Mouse (Mus musculus): ENCODE measurements at regions not wholly inside any gene's neighbourhood (a gene's known extent, or its start where the extent isn't known, plus 50 kb on each side); places are given as distances from the start of the nearest gene placed in this dataset.

- Histone ChIP-seq H3K4me3 (ENCODE audit: low read depth, low read length) (no peak overlapping the region), H3K36me3 (ENCODE audit: control insufficient read depth, insufficient read depth, low read length) (no peaks in the 10 kb centered on the region), H3K9me3 (ENCODE audit: control insufficient read depth, low read depth, low read length) (no peaks in the 10 kb centered on the region), H3K27me3 (ENCODE audit: control insufficient read depth, insufficient read depth, low read length) (no peaks in the 10 kb centered on the region), H3K9ac (replicated peaks; ENCODE audit: low read depth, low read length) (no peak overlapping the region), H3K4me1 (ENCODE audit: control insufficient read depth, insufficient read depth, low read length) (no peaks in the 10 kb centered on the region), H3K27ac (ENCODE audit: low read length) (no peak overlapping the region), H3K4me2 (replicated peaks; ENCODE audit: low read depth, low read length) (no peak overlapping the region)
- ATAC-seq (ENCODE audit: insufficient number of reproducible peaks, insufficient read depth, low FRiP score, low read depth): no peak
- WGBS: 85% methylated on average over 3 of the region's 3 CpGs
Measured at GRCm38 (mm10) chr2:101242983-101243382, 381.5 kb upstream of the Rag2 start.

GRCm38 (mm10) chr2:101247133-101247532, 377.4 kb upstream of the Rag2 start:
- 71% methylated on average over 2 of the region's 2 CpGs for WGBS
- Histone ChIP-seq H3K4me1 (ENCODE audit: control insufficient read depth, insufficient read depth, low read length) (no peaks in the 10 kb centered on the region), H3K27ac (ENCODE audit: low read length) (no peak overlapping the region), H3K4me2 (replicated peaks; ENCODE audit: low read depth, low read length) (no peak overlapping the region), H3K36me3 (ENCODE audit: control insufficient read depth, insufficient read depth, low read length) (no peaks in the 10 kb centered on the region), H3K9me3 (ENCODE audit: control insufficient read depth, low read depth, low read length) (no peaks in the 10 kb centered on the region), H3K27me3 (ENCODE audit: control insufficient read depth, insufficient read depth, low read length) (no peaks in the 10 kb centered on the region), H3K4me3 (ENCODE audit: low read depth, low read length) (no peak overlapping the region), H3K9ac (replicated peaks; ENCODE audit: low read depth, low read length) (no peak overlapping the region)
- ATAC-seq (ENCODE audit: insufficient number of reproducible peaks, insufficient read depth, low FRiP score, low read depth): no peak

- Histone ChIP-seq H3K4me2 (replicated peaks; ENCODE audit: low read depth, low read length) (no peak overlapping the region), H3K9me3 (ENCODE audit: control insufficient read depth, low read depth, low read length) (no peaks in the 10 kb centered on the region), H3K4me1 (ENCODE audit: control insufficient read depth, insufficient read depth, low read length) (no peaks in the 10 kb centered on the region), H3K9ac (replicated peaks; ENCODE audit: low read depth, low read length) (no peak overlapping the region), H3K36me3 (ENCODE audit: control insufficient read depth, insufficient read depth, low read length) (no peaks in the 10 kb centered on the region), H3K27ac (ENCODE audit: low read length) (no peak overlapping the region), H3K4me3 (ENCODE audit: low read depth, low read length) (no peak overlapping the region), H3K27me3 (ENCODE audit: control insufficient read depth, insufficient read depth, low read length) (no peaks in the 10 kb centered on the region)
- no peak for ATAC-seq (ENCODE audit: insufficient number of reproducible peaks, insufficient read depth, low FRiP score, low read depth)
- 85% methylated on average over 3 of the region's 3 CpGs for WGBS
Measured at GRCm38 (mm10) chr2:101252228-101252627, 372.3 kb upstream of the Rag2 start.

- H3K27me3 ChIP-seq (ENCODE audit: control insufficient read depth, insufficient read depth, low read length): no peaks in the 10 kb centered on the region
- no peak for ATAC-seq (ENCODE audit: insufficient number of reproducible peaks, insufficient read depth, low FRiP score, low read depth)
- no peak overlapping the region for H3K4me3 ChIP-seq (ENCODE audit: low read depth, low read length)
- H3K9me3 ChIP-seq (ENCODE audit: control insufficient read depth, low read depth, low read length): no peaks in the 10 kb centered on the region
- no peak overlapping the region for H3K27ac ChIP-seq (ENCODE audit: low read length)
- no peaks in the 10 kb centered on the region for H3K36me3 ChIP-seq (ENCODE audit: control insufficient read depth, insufficient read depth, low read length)
- H3K9ac ChIP-seq (replicated peaks; ENCODE audit: low read depth, low read length): no peak overlapping the region
- WGBS: 59% methylated on average over 3 of the region's 3 CpGs
- H3K4me1 ChIP-seq (ENCODE audit: control insufficient read depth, insufficient read depth, low read length): no peaks in the 10 kb centered on the region
- no peak overlapping the region for H3K4me2 ChIP-seq (replicated peaks; ENCODE audit: low read depth, low read length)
Measured at GRCm38 (mm10) chr2:101256464-101256863, 368.1 kb upstream of the Rag2 start.

GRCm38 (mm10) chr2:101263934-101264333, 360.6 kb upstream of the Rag2 start:
- Histone ChIP-seq H3K9ac (replicated peaks; ENCODE audit: low read depth, low read length) (no peak overlapping the region), H3K36me3 (ENCODE audit: control insufficient read depth, insufficient read depth, low read length) (no peaks in the 10 kb centered on the region), H3K4me1 (ENCODE audit: control insufficient read depth, insufficient read depth, low read length) (no peaks in the 10 kb centered on the region), H3K27ac (ENCODE audit: low read length) (no peak overlapping the region), H3K4me2 (replicated peaks; ENCODE audit: low read depth, low read length) (no peak overlapping the region), H3K4me3 (ENCODE audit: low read depth, low read length) (no peak overlapping the region), H3K27me3 (ENCODE audit: control insufficient read depth, insufficient read depth, low read length) (no peaks in the 10 kb centered on the region), H3K9me3 (ENCODE audit: control insufficient read depth, low read depth, low read length) (no peaks in the 10 kb centered on the region)
- ATAC-seq (ENCODE audit: insufficient number of reproducible peaks, insufficient read depth, low FRiP score, low read depth): no peak
- 75% methylated on average over 4 of the region's 4 CpGs for WGBS

- Histone ChIP-seq H3K4me1 (ENCODE audit: control insufficient read depth, insufficient read depth, low read length) (no peaks in the 10 kb centered on the region), H3K4me2 (replicated peaks; ENCODE audit: low read depth, low read length) (no peak overlapping the region), H3K36me3 (ENCODE audit: control insufficient read depth, insufficient read depth, low read length) (no peaks in the 10 kb centered on the region), H3K9ac (replicated peaks; ENCODE audit: low read depth, low read length) (no peak overlapping the region), H3K27me3 (ENCODE audit: control insufficient read depth, insufficient read depth, low read length) (no peaks in the 10 kb centered on the region), H3K9me3 (ENCODE audit: control insufficient read depth, low read depth, low read length) (no peaks in the 10 kb centered on the region), H3K27ac (ENCODE audit: low read length) (no peak overlapping the region), H3K4me3 (ENCODE audit: low read depth, low read length) (no peak overlapping the region)
- ATAC-seq (ENCODE audit: insufficient number of reproducible peaks, insufficient read depth, low FRiP score, low read depth): 0 out of 2 replicates have a peak, but pooled peaks have one; percentile 10
- 45% methylated on average over 2 of the region's 2 CpGs for WGBS
Measured at GRCm38 (mm10) chr2:101266685-101267374, 357.7 kb upstream of the Rag2 start.

- Histone ChIP-seq H3K9me3 (ENCODE audit: control insufficient read depth, low read depth, low read length) (no peaks in the 10 kb centered on the region), H3K27me3 (ENCODE audit: control insufficient read depth, insufficient read depth, low read length) (no peaks in the 10 kb centered on the region)
Measured at GRCm38 (mm10) chr2:101274045-101274664, 350.4 kb upstream of the Rag2 start.

GRCm38 (mm10) chr2:101284886-101285285, 339.6 kb upstream of the Rag2 start:
- Histone ChIP-seq H3K9me3 (ENCODE audit: control insufficient read depth, low read depth, low read length) (no peaks in the 10 kb centered on the region), H3K36me3 (ENCODE audit: control insufficient read depth, insufficient read depth, low read length) (no peaks in the 10 kb centered on the region), H3K4me2 (replicated peaks; ENCODE audit: low read depth, low read length) (no peak overlapping the region), H3K27ac (ENCODE audit: low read length) (no peak overlapping the region), H3K9ac (replicated peaks; ENCODE audit: low read depth, low read length) (no peak overlapping the region), H3K4me3 (ENCODE audit: low read depth, low read length) (no peak overlapping the region), H3K27me3 (ENCODE audit: control insufficient read depth, insufficient read depth, low read length) (no peaks in the 10 kb centered on the region), H3K4me1 (ENCODE audit: control insufficient read depth, insufficient read depth, low read length) (no peaks in the 10 kb centered on the region)
- ATAC-seq (ENCODE audit: insufficient number of reproducible peaks, insufficient read depth, low FRiP score, low read depth): no peak

More at GRCm38 (mm10) chr2:101274045-101274664, 350.4 kb upstream of the Rag2 start:
- 28% methylated on average over 3 of the region's 3 CpGs for whole genome bisulfite sequencing
- Histone ChIP-seq H3K4me2 (replicated peaks; ENCODE audit: low read depth, low read length) (no peak overlapping the region), H3K4me3 (ENCODE audit: low read depth, low read length) (no peak overlapping the region), H3K27ac (ENCODE audit: low read length) (no peak overlapping the region), H3K9ac (replicated peaks; ENCODE audit: low read depth, low read length) (no peak overlapping the region), H3K36me3 (ENCODE audit: control insufficient read depth, insufficient read depth, low read length) (no peaks in the 10 kb centered on the region), H3K4me1 (ENCODE audit: control insufficient read depth, insufficient read depth, low read length) (no peaks in the 10 kb centered on the region)
- no peak for ATAC-seq (ENCODE audit: insufficient number of reproducible peaks, insufficient read depth, low FRiP score, low read depth)

GRCm38 (mm10) chr2:101288119-101288518, 336.4 kb upstream of the Rag2 start:
- ATAC-seq (ENCODE audit: insufficient number of reproducible peaks, insufficient read depth, low FRiP score, low read depth): no peak
- Histone ChIP-seq H3K4me3 (ENCODE audit: low read depth, low read length) (no peak overlapping the region), H3K9me3 (ENCODE audit: control insufficient read depth, low read depth, low read length) (no peaks in the 10 kb centered on the region), H3K36me3 (ENCODE audit: control insufficient read depth, insufficient read depth, low read length) (no peaks in the 10 kb centered on the region), H3K4me1 (ENCODE audit: control insufficient read depth, insufficient read depth, low read length) (no peaks in the 10 kb centered on the region), H3K27me3 (ENCODE audit: control insufficient read depth, insufficient read depth, low read length) (no peaks in the 10 kb centered on the region), H3K4me2 (replicated peaks; ENCODE audit: low read depth, low read length) (no peak overlapping the region), H3K9ac (replicated peaks; ENCODE audit: low read depth, low read length) (no peak overlapping the region), H3K27ac (ENCODE audit: low read length) (no peak overlapping the region)
- WGBS: 66% methylated on average over 1 of the region's 1 CpGs
